Mouse (Mus musculus) intestine, postnatal 0 days (tissue): Measurements from ENCODE around the gene Prkch. TPM values are rescaled to one million over a fixed set of nuclear protein-coding genes. Genes with fewer than 3 reads are reported as not detected.

Experiments used
- ATAC-seq: fragments of 200-750 bp; cut with Nextera tagmentation; 2 replicates; pipeline ENCODE4 v1.8.0; 2017; ENCODE audit warnings: mild to moderate bottlenecking, moderate TSS enrichment, moderate library complexity
- H3K27ac ChIP-seq: fragments of 300-500 bp; sonication (generic); 2 replicates; pipeline ENCODE4 v1.5.1; 2014; ENCODE audit warnings: mild to moderate bottlenecking, low read depth, low read length, moderate library complexity
- H3K27me3 ChIP-seq: fragments of 300-500 bp; sonication (generic); replicated peaks from 2 replicates; pipeline ENCODE4 v1.6.1; 2014; ENCODE audit warnings: low read length, mixed read lengths; ENCODE audit not compliant: control insufficient read depth, insufficient read depth
- H3K36me3 ChIP-seq: fragments of 300-500 bp; sonication (generic); 2 replicates; pipeline ENCODE4 v1.6.1; 2014; ENCODE audit warnings: mild to moderate bottlenecking, moderate library complexity; ENCODE audit not compliant: control insufficient read depth, insufficient read depth
- H3K4me1 ChIP-seq: fragments of 300-500 bp; sonication (generic); replicated peaks from 2 replicates; pipeline ENCODE4 v1.6.1; 2014; ENCODE audit warnings: antibody characterized with exemption, low read length, mixed read lengths; ENCODE audit not compliant: control insufficient read depth, insufficient read depth
- H3K4me2 ChIP-seq: fragments of 300-500 bp; sonication (generic); replicated peaks from 2 replicates; pipeline ENCODE4 v1.6.1; 2014; ENCODE audit warnings: low read depth, mild to moderate bottlenecking, moderate library complexity
- H3K4me3 ChIP-seq: fragments of 300-500 bp; sonication (generic); 2 replicates; pipeline ENCODE4 v1.5.1; 2014; ENCODE audit warnings: low read depth, low read length
- H3K9ac ChIP-seq: fragments of 300-500 bp; sonication (generic); 2 replicates; pipeline ENCODE4 v1.6.1; 2014; ENCODE audit warnings: mild to moderate bottlenecking, low read depth, low read length
- H3K9me3 ChIP-seq: fragments of 300-500 bp; sonication (generic); 2 replicates; pipeline ENCODE4 v1.6.1; 2016; ENCODE audit warnings: mixed run types; ENCODE audit not compliant: control insufficient read depth
- CTCF ChIP-seq: sonication (generic); IDR thresholded peaks from 2 replicates; pipeline ENCODE4 v1.5.1; 2016; ENCODE audit warnings: low read depth, mild to moderate bottlenecking, control low read depth, antibody characterized with exemption, moderate library complexity
- WGBS: fragments of 180-500 bp; shearing (Covaris S2); extraction: QIAGEN DNeasy Blood & Tissue Kit; methylation state at CpG from one replicate; pipeline ENCODE4 v1.1.7; 2014; 5-methylcytosine and 5-hydroxymethylcytosine counted together
- polyA plus RNA-seq: library from polyadenylated mRNA; unstranded; fragments of >200 nt; fragmentation: Nextera tagmentation; extraction: Ambion mirVana; gene quantifications from 2 replicates; pipeline ENCODE4 v1.2.1, GENCODE M21; 2015

Prkch gene
- polyA plus RNA-seq, 1 experiment from 2014 or later: 3.7 TPM

DNA sequence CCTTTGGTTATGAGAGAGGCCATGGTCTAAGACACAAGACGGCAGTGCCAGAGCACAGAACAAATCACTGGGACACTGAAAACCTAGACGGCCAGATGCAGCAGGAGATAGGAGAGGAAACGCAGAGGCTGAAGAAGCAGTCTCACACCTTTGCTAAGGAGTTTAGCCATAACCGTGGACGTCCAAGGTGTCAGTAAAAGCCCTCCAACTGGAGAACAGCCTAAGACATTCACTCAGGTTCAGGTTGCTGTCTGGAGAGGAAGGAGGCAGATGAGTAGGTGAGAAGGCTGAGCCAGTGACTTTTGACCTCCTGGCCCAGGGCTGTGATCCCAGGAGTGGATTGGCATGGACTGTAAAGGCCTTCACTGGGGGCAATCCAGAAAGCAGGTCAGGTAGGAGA lies 130.0 kb downstream of the Prkch start:
- Histone ChIP-seq H3K27ac (no peak overlapping the region), H3K9me3 (no peaks in the 10 kb centered on the region), H3K9ac (no peak overlapping the region), H3K4me1 (no peaks in the 10 kb centered on the region), H3K4me3 (no peak overlapping the region), H3K4me2 (no peak overlapping the region), H3K27me3 (no peaks in the 10 kb centered on the region), H3K36me3 (no peaks in the 10 kb centered on the region)
- TF ChIP-seq CTCF: no peak
- 95% methylated on average over 5 of the region's 5 CpGs for WGBS
- no peak for ATAC-seq

DNA sequence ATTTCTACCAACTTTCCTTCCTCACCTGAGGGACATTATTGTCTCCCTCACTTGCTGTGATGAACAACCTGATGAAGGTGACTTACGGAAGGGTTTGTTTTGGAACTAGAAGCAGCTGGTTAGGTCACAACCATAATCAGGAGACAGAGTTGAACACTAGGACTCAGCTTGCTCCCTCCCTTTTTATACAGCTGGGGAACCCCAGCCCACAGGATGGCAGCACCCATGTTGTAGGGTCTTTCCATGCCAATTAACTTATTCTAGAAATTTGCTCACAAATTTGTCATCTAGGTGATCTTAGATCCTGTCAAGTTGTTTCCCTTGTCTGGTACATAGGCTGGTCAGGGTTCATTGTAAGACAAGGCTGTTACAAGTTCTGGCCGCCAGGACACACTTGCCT lies 130.7 kb downstream of the Prkch start:
- H3K9ac ChIP-seq: no peak overlapping the region
- ATAC-seq: no peak
- no peak overlapping the region for H3K27ac ChIP-seq
- 95% methylated on average over 2 of the region's 2 CpGs for WGBS
- no peaks in the 10 kb centered on the region for H3K27me3 ChIP-seq
- TF ChIP-seq CTCF: no peak
- H3K4me1 ChIP-seq: no peaks in the 10 kb centered on the region
- no peak overlapping the region for H3K4me3 ChIP-seq
- no peak overlapping the region for H3K4me2 ChIP-seq
- H3K36me3 ChIP-seq: no peaks in the 10 kb centered on the region
- H3K9me3 ChIP-seq: no peaks in the 10 kb centered on the region

GRCm38 (mm10) chr12:73715954-73716731 lies 131.5 kb downstream of the Prkch start:
- TF ChIP-seq CTCF: no peak
- Histone ChIP-seq H3K4me1 (no peaks in the 10 kb centered on the region), H3K27ac (no peak overlapping the region), H3K9me3 (no peaks in the 10 kb centered on the region), H3K27me3 (no peaks in the 10 kb centered on the region), H3K36me3 (no peaks in the 10 kb centered on the region), H3K4me3 (no peak overlapping the region), H3K9ac (no peak overlapping the region), H3K4me2 (no peak overlapping the region)
- 72% methylated on average over 21 of the region's 21 CpGs for WGBS
- no peak for ATAC-seq

- no peaks in the 10 kb centered on the region for H3K9me3 ChIP-seq
- 91% methylated on average over 10 of the region's 10 CpGs for WGBS
- no peaks in the 10 kb centered on the region for H3K4me1 ChIP-seq
- H3K9ac ChIP-seq: no peak overlapping the region
- no peaks in the 10 kb centered on the region for H3K27me3 ChIP-seq
- H3K4me2 ChIP-seq: no peak overlapping the region
- no peak overlapping the region for H3K4me3 ChIP-seq
- TF ChIP-seq CTCF: no peak
- no peak for ATAC-seq
- no peaks in the 10 kb centered on the region for H3K36me3 ChIP-seq
- H3K27ac ChIP-seq: no peak overlapping the region
Observed at GRCm38 (mm10) chr12:73718036-73718435, 133.4 kb downstream of the Prkch start.

DNA sequence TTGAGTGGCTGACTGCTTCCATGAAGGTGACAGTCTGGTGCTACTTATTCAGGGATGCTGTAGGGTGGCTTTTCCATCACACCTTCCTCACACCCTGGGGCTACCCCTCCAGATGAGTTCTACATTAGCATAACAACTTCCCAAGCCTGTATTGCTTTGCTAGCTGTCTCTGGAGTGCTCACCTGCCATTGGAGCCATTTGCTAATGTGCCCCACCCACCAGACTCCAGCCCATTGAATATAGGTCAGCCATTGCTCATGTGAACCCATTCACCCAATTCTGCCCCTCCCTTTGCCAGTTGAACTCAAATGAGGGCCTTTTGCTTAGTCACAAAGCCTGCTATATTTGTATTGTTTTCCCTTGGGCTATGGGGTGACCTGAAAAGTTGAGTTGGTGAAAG lies 135.2 kb downstream of the Prkch start:
- TF ChIP-seq CTCF: no peak
- Histone ChIP-seq H3K9ac (no peak overlapping the region), H3K27ac (no peak overlapping the region), H3K27me3 (no peaks in the 10 kb centered on the region), H3K36me3 (no peaks in the 10 kb centered on the region), H3K4me1 (no peaks in the 10 kb centered on the region), H3K9me3 (no peaks in the 10 kb centered on the region), H3K4me3 (no peak overlapping the region), H3K4me2 (no peak overlapping the region)
- no peak for ATAC-seq

DNA sequence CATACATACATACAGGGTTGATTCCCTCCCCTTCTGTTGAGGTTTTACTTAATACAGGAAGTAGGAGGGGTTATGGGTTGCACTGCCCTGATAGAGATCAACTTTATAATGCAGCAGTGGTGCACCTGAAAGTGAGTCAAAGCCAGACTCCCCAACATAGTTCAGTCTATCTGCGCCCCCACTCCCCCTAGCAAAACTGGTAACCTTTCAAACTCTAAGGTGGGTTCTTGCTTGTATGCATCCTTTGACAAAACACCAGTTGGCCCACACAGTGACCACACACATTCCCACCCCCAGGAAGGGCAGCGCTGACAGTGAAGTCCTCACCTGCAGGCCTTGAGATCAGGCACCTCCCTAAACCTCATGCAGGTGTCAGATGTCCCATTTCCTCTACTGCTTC lies 135.9 kb downstream of the Prkch start:
- 90% methylated on average over 2 of the region's 2 CpGs for WGBS
- H3K36me3 ChIP-seq: no peaks in the 10 kb centered on the region

DNA sequence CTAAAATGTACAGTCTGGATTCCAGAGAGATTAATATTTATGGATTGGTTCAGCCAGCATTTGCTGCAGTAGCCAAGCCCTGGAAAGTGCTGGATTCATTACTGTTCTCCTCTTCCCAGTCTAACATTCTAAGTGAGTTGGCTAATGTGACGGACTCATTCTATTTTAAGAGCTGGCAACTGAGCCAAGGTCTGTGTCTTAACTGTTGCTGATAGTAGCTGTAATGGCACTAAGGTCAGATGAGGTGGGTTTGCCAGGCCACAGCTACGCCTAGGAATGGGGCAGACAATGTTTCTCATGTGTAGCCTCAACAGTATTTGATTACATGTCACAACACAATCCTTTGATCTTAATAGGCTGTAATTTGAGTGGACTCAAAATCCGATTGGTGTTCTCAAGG lies 137.5 kb downstream of the Prkch start:
- no peak overlapping the region for H3K9ac ChIP-seq
- WGBS: 79% methylated on average over 3 of the region's 3 CpGs
- H3K27me3 ChIP-seq: no peaks in the 10 kb centered on the region
- H3K27ac ChIP-seq: no peak overlapping the region
- ATAC-seq: no peak
- TF ChIP-seq CTCF: no peak
- H3K4me3 ChIP-seq: no peak overlapping the region
- no peaks in the 10 kb centered on the region for H3K36me3 ChIP-seq
- no peak overlapping the region for H3K4me2 ChIP-seq
- no peaks in the 10 kb centered on the region for H3K9me3 ChIP-seq
- no peaks in the 10 kb centered on the region for H3K4me1 ChIP-seq

More for the DNA sequence above, 135.9 kb downstream of the Prkch start:
- H3K4me1 ChIP-seq: no peaks in the 10 kb centered on the region
- H3K4me2 ChIP-seq: no peak overlapping the region
- H3K27ac ChIP-seq: no peak overlapping the region
- no peak overlapping the region for H3K4me3 ChIP-seq
- no peaks in the 10 kb centered on the region for H3K9me3 ChIP-seq
- H3K27me3 ChIP-seq: no peaks in the 10 kb centered on the region
- ATAC-seq: no peak
- no peak overlapping the region for H3K9ac ChIP-seq
- no peak for TF ChIP-seq CTCF
